Mouse (Mus musculus) WW6 (cell line): ENCODE measurements around the gene Dnajb8.

Source experiments
- DNase-seq: peaks from one replicate; pipeline ENCODE4 v3.0.0-alpha.2; 2013; ENCODE audit warnings: low read depth, low spot score

The Dnajb8 gene

DNA sequence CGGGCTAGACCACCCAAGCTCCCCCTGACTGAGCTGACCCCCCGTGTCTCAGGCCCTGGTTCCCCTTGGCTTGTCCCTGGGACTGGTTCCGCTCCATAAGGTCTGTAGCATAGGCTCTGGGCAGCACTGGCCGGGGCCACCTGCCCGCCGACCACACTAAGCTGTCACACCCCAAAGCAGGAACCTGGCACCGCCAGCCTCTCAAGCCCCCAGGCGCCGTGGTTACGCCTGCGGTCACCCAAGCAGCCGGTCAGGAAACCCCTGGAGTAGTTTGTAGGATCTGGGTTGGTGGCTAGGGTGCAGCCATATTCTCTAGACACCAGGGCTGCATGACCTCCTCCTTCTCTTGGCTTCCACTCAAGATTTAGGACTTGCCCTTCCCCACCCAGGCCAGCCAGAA is 7.2 kb downstream of the Dnajb8 start:
- no peak for DNase-seq

GRCm38 (mm10) chr6:88231821-88232220 is 9.8 kb downstream of the Dnajb8 start:
- DNase-seq: no peak

- no peak for DNase-seq
Measured at GRCm38 (mm10) chr6:88232221-88232620, 10.2 kb downstream of the Dnajb8 start.

DNA sequence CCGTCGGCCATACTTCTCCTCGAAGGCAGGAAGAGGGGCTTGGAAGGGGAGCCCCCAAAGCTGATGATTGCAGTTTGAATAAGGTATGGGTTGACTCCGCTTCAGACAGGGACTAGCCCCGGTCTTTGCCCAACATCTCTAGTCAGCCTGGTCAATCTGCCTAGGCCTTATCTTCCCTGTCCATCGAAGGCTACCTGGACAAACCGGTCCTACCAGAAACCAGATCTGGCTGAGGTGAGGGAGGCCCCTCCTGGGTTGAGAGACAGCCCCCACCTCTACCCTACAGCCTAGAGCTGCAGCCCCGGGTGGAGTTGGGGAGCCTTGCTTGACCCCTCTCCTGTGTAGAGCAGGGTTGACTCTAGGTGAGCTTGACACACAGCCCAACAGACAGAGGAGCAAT is 11.9 kb downstream of the Dnajb8 start:
- DNase-seq: no peak

DNA sequence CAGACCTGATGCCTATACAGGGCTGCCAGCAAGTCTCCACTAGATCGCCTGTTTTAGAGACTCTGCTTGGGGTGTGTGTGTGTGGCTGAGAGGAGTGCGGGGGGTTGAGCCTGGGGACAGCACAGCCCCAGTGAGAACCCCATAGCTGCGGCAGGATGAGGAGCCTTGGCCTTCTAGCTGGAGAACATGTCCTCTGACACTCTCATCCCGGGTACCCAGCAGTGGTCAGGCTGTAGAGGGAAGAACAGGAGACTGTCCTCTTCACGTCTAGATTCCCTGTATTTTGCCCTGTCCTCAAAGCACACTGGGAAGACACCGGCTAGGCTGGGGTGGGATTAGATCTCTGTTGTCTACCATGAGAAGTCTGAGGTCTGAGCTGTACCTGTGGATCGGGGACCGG is 13.4 kb downstream of the Dnajb8 start:
- DNase-seq: no peak

GRCm38 (mm10) chr6:88235983-88236382 is 13.9 kb downstream of the Dnajb8 start:
- DNase-seq: no peak

GRCm38 (mm10) chr6:88236513-88236912 is 14.4 kb downstream of the Dnajb8 start:
- no peak for DNase-seq

DNA sequence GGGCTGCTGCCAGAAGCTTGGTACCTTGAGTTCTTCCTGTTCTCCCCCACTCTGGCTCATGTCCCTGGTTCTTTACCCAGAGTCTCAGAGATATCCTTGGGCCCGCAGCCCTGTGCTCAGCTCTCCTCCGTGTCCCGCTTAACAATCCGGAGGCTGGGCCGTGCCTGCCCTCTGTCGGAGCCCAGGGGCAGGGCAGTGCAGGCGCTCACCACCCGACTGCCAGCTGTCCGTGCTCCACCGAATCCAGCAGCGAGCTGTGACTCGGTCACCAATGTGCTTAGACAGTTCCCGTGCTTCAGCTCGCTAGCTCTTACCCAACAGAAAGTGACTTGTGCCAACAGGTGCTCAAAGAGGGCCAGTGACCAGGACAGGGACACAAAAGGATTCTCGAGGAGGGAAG is 20.5 kb downstream of the Dnajb8 start:
- DNase-seq: peak; percentile 26

- DNase-seq: no peak
Measured at GRCm38 (mm10) chr6:88249231-88249630, 27.2 kb downstream of the Dnajb8 start.

- DNase-seq: no peak
Measured at GRCm38 (mm10) chr6:88251396-88251795, 29.3 kb downstream of the Dnajb8 start.

- DNase-seq: no peak
Measured at GRCm38 (mm10) chr6:88251798-88252478, 29.9 kb downstream of the Dnajb8 start.

DNA sequence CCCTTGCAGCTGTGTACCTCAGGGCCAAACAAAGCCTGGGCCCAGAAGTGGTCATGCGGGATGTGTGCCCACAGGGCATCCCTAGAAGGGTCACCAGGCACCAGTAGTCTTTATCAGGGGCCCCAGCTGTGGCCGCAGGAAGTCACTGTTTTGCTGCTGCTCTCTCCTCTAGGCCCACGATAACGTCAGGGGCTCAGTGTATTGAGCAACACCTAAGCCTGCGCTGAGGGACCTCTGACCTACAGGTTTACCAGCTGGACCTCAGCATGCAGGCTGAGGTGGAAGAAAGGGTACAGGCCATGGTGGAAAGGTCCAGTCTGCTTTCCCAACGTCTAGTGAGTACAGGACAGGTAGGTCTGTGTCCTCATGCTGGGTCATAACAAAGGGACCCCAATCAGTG is 32.0 kb downstream of the Dnajb8 start:
- DNase-seq: no peak

GRCm38 (mm10) chr6:88255435-88255834 is 33.4 kb downstream of the Dnajb8 start:
- no peak for DNase-seq

DNA sequence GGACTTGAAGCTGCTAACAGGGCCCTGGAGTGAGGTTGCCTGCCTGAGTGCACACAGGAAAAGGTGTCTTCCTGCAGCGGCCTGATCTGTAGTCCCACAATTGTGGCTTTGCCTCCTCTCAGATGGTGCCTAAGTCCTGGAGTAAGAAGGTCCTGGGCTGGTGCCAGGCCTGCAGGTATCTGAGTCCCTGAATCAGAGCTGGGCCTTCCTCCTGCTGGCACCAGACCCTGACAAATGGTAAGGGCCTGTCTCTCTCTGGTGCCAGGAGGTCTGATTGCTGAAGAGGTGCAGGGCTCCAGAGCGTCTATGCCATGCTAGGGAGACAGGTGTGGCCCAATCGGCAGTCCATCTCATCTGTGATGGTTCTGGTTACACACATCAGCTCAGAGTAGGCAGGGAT is 37.6 kb downstream of the Dnajb8 start:
- DNase-seq: no peak

DNA sequence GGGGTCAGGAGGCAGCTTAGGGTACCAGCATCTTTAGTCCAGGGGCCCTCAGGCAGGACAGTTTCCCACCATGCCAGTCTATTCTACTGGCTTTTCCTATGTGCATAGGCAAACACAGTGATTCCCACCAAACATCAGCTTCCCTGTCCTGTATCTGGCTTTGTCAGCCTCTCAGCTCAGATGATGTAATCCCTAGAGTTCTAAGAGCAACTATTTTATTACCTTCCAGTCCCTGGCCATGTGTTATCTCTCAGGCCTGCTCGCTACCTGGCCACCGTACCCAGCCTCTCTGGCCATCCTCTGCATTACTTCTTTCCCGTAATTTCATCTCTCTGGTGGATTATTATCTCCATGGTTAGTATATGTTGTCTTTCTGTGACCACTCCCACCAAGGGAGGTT is 38.6 kb downstream of the Dnajb8 start:
- DNase-seq: no peak

GRCm38 (mm10) chr6:88262160-88262559 is 40.1 kb downstream of the Dnajb8 start:
- no peak for DNase-seq

- no peak for DNase-seq
Measured at GRCm38 (mm10) chr6:88265355-88265754, 43.3 kb downstream of the Dnajb8 start.

- no peak for DNase-seq
Measured at GRCm38 (mm10) chr6:88266055-88266454, 44.0 kb downstream of the Dnajb8 start.

DNA sequence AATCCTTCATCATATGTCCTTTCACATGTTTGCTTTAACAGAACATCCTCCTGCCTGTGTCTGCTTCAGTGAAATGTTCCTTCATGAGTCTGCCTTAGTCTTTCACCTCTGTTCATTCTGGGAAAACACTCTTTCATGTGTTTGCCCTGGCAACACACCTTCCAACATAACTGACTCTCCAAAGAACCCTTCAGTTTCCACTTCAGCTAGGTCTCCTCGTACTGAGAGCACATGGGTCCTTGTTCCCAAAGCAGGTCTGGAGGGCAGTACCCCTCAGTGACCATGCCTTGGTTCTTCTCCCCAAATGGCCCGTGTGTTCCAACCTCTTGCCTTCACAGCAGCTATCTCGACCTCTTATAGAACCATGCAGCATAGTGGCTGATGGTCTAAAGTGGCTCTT is 45.0 kb downstream of the Dnajb8 start:
- DNase-seq: no peak

DNA sequence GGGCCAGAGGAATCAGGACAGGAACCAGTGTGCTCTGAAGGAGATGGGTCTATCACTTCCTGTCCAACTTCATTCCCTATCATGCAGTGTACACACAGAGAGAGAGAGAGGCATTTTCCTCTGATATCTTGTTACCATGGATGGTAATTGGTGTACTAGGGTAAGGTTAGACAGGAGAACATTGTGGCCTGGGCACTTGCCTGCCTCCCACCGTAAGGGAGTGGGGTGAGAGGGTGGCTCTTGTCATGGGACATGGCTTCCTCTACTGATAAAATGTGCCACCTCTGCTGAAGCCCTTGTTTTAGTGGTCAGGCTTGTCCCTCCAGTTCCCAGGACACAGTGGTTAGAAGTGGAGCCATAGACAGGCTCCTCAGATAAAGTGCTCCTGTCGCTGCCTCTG is 45.9 kb downstream of the Dnajb8 start:
- no peak for DNase-seq

GRCm38 (mm10) chr6:88274623-88275022 is 52.6 kb downstream of the Dnajb8 start:
- DNase-seq: no peak

DNA sequence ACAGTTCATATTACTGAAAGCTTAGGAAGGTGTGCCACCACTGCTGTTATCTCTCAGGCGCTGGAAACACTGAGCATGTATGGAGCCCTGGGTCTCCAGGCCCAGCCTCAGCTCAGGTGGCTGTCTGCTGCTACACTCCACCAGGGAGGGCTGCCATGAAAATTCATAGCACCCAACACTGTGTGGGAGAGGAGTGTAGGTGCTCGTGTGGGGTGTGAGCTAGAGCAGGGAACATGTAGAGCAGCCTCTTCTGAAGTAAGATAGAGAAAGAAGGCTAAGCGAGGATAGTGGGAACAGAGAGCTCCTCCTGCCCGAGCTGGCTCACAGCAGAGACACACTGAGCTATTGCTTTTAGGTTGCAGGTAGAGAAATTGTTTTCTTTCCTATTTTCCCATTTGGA is 54.2 kb downstream of the Dnajb8 start:
- no peak for DNase-seq

- DNase-seq: no peak
Measured at GRCm38 (mm10) chr6:88277242-88277641, 55.2 kb downstream of the Dnajb8 start.

DNA sequence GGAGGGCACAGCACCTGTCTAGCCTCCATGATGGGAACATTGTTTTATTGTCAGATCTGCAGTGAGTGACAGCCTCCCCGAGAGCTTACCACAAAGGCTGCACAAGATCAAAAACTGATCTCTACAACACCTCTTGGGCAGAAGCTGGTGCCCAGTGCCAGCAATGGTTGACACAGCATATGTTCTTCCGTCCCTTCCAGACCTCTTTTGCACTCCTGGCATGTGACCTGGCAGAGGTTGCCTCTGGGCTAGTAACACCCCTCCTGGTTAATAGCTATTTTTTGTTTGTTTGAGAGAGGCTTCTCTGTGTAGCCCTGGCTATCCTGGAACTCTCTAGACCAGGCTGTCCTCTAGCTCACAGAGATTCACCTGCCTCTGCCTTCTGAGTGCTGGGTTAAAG is 56.1 kb downstream of the Dnajb8 start:
- no peak for DNase-seq
